Mouse (Mus musculus): ENCODE results near the gene Vmn2r87.
"Not testable (repeated sequence)": the region's sequence is repeated elsewhere in the genome, so short reads cannot be mapped to it uniquely, and the experiment has no call there.

Vmn2r87 gene

GRCm38 (mm10) chr10:130497296-130497695, at the start of gene Vmn2r87:
Vmn2r87 (minus strand) TSS chr10:130497396.
- DNase-seq (ENCODE audit: low spot score in 2 of 2): no peak

- not testable (repeated sequence) for DNase-seq (ENCODE audit: low spot score in 2 of 2)
Measured at GRCm38 (mm10) chr10:130544331-130544730, 47.1 kb upstream of the Vmn2r87 start.

- peak; percentile 65 to 83 for DNase-seq (ENCODE audit: low spot score in 2 of 2)
Measured at GRCm38 (mm10) chr10:130541931-130542691, 44.9 kb upstream of the Vmn2r87 start.

- DNase-seq (ENCODE audit: low spot score in 2 of 2): no peak
Measured at GRCm38 (mm10) chr10:130536101-130536500, 38.9 kb upstream of the Vmn2r87 start.

- DNase-seq (ENCODE audit: low spot score in 2 of 2): peak; percentile 18 to 59
Measured at GRCm38 (mm10) chr10:130527926-130528325, 30.7 kb upstream of the Vmn2r87 start.

- peak; percentile 1 to 9 for DNase-seq (ENCODE audit: low spot score in 2 of 2)
Measured at GRCm38 (mm10) chr10:130470311-130470760, 26.9 kb downstream of the Vmn2r87 start.

GRCm38 (mm10) chr10:130455950-130456349, 41.2 kb downstream of the Vmn2r87 start, which contains the start of gene Vmn2r86:
Vmn2r86 (minus strand) TSS chr10:130456050.
- DNase-seq (ENCODE audit: low spot score in 2 of 2): not testable (repeated sequence)

- DNase-seq (ENCODE audit: low spot score in 2 of 2): no peak
Measured at GRCm38 (mm10) chr10:130444776-130445175, 52.4 kb downstream of the Vmn2r87 start.

GRCm38 (mm10) chr10:130434185-130434898, 62.9 kb downstream of the Vmn2r87 start:
- DNase-seq (ENCODE audit: low spot score in 2 of 2): not testable (repeated sequence)

GRCm38 (mm10) chr10:130429603-130430002, 67.6 kb downstream of the Vmn2r87 start, which contains the start of gene Vmn2r85:
Vmn2r85 (minus strand) TSS chr10:130429703.
- DNase-seq (ENCODE audit: low spot score in 2 of 2): not testable (repeated sequence)

GRCm38 (mm10) chr10:130422368-130422767, 74.8 kb downstream of the Vmn2r87 start:
- not testable (repeated sequence) for DNase-seq (ENCODE audit: low spot score in 2 of 2)
